Mouse (Mus musculus) gastrocnemius, adult 18-20 months (tissue): ENCODE results near the gene Mark4. TPM values are rescaled to one million over a fixed set of nuclear protein-coding genes. Genes with fewer than 3 reads are reported as not detected.

Source experiments
- DNase-seq: peaks from one replicate; pipeline ENCODE4 v3.0.0; 2021; ENCODE audit warnings: low spot score
- microRNA-seq: library from miRNA; unstranded; fragments of <30 nt; microRNA quantifications from one replicate; pipeline ENCODE4 v1.2.0, GENCODE M21; 2021
- total RNA-seq, 2 experiments: library from RNA; stranded (reverse); gene quantifications; 2 replicates each; pipeline ENCODE4 v1.2.3; 2021

Mark4 gene
- total RNA-seq, 2 experiments from 2014 or later, result 18.5 to 20.8 TPM

- DNase-seq, result no peak
Measured at GRCm38 (mm10) chr7:19402535-19403112, 56.0 kb downstream of the Mark4 start.

DNA sequence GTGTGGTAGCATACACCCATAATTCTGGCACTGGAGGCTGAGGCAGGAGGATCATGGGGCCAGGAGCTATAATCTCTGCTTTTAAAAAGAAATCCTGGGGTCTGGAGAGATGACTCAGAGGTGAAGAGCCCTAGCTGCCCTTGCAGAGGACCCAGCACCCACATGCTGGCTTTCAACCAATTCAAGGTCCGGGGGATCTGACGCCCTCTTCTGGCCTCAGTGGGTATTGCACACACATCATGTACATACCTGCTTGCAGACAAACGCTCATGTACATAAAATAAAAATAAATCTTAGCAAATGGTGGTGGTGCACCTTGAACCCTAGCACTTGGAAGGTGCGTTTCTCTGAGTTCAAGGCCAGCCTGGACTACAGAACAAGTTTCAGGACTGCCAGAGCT lies 57.7 kb downstream of the Mark4 start:
- no peak for DNase-seq

DNA sequence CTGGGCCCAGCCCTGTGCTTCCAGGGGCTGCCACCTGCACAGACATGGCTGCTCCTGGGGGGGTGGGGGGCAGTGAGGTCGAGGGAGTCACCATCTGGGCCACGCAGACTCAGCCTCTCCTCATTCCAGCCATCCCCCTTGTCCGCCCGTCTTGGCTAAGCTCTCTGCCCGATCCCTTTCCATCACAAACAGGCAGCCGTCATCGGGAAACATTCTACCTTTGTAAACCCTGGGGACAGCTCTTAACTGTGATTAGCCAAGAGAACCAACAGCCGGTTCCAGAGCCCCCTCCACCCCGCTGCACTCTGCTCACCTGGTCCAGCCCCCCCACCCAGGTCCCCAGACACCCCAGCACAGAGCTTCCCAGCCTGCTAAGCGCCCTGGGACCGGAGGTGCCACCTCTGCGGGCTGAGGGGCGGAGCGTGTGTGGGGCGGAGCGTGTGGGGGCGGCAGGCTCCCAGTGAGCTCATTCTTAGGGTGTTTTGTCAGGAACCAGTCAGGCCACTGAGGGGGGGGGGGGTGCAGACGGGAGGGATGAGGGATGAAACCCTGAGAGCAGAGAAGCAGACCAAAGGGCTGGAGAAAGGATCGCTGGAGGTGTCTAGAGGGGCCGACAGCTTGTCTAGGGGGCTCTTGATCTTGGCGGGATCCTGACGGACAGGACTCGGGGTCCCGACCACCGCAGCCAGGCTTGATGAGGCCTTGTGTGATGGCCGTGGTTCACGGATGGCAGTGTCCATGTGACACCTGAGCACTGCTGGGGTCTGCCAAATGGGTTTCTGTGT lies 58.9 kb downstream of the Mark4 start:
- no peak for DNase-seq

GRCm38 (mm10) chr7:19394484-19394883 lies 64.1 kb downstream of the Mark4 start:
- no peak for DNase-seq

GRCm38 (mm10) chr7:19388699-19389413 lies 69.8 kb downstream of the Mark4 start:
- DNase-seq, result no peak

DNA sequence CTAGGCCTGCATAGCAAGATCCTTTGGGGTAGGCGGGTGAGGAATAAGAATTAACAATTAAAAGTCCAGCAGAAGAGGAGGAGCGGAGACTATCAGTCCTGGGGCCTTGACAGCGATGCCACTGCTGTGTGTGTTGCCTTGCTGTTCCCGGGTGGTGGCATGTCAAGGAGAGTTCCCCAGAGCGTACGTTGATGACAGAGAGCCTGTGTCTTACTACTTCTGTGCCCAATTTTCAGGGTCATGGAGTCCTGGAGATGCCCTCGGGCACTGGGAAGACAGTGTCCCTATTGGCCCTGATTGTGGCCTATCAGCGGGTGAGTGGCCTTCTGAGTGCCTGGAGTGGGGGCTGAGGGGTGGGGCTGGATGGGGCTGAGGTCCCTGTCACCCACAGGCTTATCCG lies 74.9 kb downstream of the Mark4 start:
- no peak for DNase-seq

DNA sequence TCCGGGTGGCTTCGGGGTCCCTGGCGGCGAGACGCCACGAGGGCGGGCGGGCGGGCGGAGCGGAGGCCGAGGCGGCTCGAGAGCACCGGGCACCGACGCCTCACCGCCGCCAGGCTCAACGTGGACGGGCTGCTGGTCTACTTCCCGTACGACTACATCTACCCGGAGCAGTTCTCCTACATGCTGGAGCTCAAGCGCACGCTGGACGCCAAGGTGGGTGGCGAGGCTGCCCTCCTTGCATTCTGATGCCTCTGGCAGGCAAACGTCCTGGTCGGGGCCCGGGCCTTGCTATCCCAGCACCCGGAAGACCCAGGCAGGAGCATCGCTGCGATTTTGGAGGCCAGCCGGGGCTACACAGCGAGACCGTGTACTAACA lies 76.5 kb downstream of the Mark4 start:
- peak; percentile 19 for DNase-seq

- peak; percentile 99 for DNase-seq
Measured at GRCm38 (mm10) chr7:19381377-19382165, 77.0 kb downstream of the Mark4 start, which contains the start of gene Ercc2. Gene Ercc2, plus strand, starts transcription at chr7:19382010.

DNA sequence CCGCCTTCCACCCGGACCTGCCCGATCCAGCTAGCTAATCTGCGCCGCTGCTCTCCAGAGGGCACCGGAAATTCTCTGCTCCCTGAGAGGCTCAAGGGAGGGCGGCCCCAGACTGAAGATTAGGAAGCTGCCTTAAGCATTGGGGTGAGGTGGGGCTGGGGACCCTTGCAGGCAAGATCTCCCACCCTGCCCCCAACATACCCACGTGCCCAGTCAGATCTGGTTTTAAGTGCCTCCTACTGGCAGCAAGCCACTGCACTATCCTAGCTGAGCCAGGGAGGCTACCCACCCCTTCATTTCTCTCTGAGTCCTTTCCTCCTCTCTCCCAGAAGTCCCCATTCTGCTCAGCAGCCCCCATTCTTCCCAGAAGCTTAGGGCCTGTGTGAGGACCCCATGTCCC lies 80.6 kb downstream of the Mark4 start:
- no peak for DNase-seq

- DNase-seq, result no peak
Measured at GRCm38 (mm10) chr7:19376019-19376418, 82.6 kb downstream of the Mark4 start.

GRCm38 (mm10) chr7:19375368-19375767 lies 83.3 kb downstream of the Mark4 start:
- no peak for DNase-seq

Small RNAs within 50 kb of the gene (microRNA-seq; reads per million reads assigned to microRNA genes)
- gene Mir343, result not detected

Other genes with a start within 250 kb of the Mark4 start
- gene Gpr4, start 246.3 kb downstream of the Mark4 start, total RNA-seq, result 1 to 10 TPM; 1.3 to 3.3 TPM
- 10 to 100 TPM; 41.3 to 47.1 TPM for gene Opa3, start 230.5 kb downstream of the Mark4 start, total RNA-seq
- gene Vasp, start 187.0 kb downstream of the Mark4 start, total RNA-seq, result 10 to 100 TPM; 11.6 to 22.2 TPM
- gene Ppm1n, start 178.8 kb downstream of the Mark4 start, total RNA-seq, result under 1 TPM; 0.30 to 0.36 TPM
- gene Rtn2, start 176.2 kb downstream of the Mark4 start, total RNA-seq, result 1,000 to 10,000 TPM; 1,025 to 1,102 TPM
- gene Fosb, start 148.8 kb downstream of the Mark4 start, total RNA-seq, result 1 to 10 TPM in 1 of 2 experiments, under 1 TPM in 1; 0.57 to 2.5 TPM
- 10 to 100 TPM; 30.0 to 30.8 TPM for gene Ercc1, start 114.0 kb downstream of the Mark4 start, total RNA-seq
- gene Cd3eap, start 99.3 kb downstream of the Mark4 start, total RNA-seq, result 10 to 100 TPM; 10.8 to 11.4 TPM
- gene Ppp1r13l, start 99.1 kb downstream of the Mark4 start, total RNA-seq, result 1 to 10 TPM; 3.6 to 5.3 TPM
- 10 to 100 TPM in 1 of 2 experiments, 1 to 10 TPM in 1; 9.0 to 10.6 TPM for gene Ercc2, start 76.8 kb downstream of the Mark4 start, total RNA-seq
- under 1 TPM in 1 of 2 experiments, not detected in 1; 0.21 TPM for gene Klc3, start 54.7 kb downstream of the Mark4 start, total RNA-seq
- over 10,000 TPM; 37,972 to 42,859 TPM for gene Ckm, start 54.0 kb downstream of the Mark4 start, total RNA-seq
- 1 to 10 TPM in 1 of 2 experiments, under 1 TPM in 1; 0.57 to 1.5 TPM for gene Exoc3l2, start 4.5 kb upstream of the Mark4 start, total RNA-seq
- gene Bloc1s3, start 49.5 kb upstream of the Mark4 start, total RNA-seq, result 1 to 10 TPM; 1.9 to 2.2 TPM
- gene Trappc6a, start 49.6 kb upstream of the Mark4 start, total RNA-seq, result 1 to 10 TPM; 9.0 to 9.4 TPM
- not detected for gene Nkpd1, start 59.0 kb upstream of the Mark4 start, total RNA-seq
- gene Ppp1r37, start 104.3 kb upstream of the Mark4 start, total RNA-seq, result 10 to 100 TPM; 43.4 to 47.5 TPM
- under 1 TPM; 0.43 to 0.71 TPM for gene Zfp296, start 118.5 kb upstream of the Mark4 start, total RNA-seq
- 10 to 100 TPM; 72.9 to 81.2 TPM for gene Gemin7, start 118.8 kb upstream of the Mark4 start, total RNA-seq
- 10 to 100 TPM in 1 of 2 experiments, 1 to 10 TPM in 1; 8.7 to 10.4 TPM for gene Clasrp, start 145.7 kb upstream of the Mark4 start, total RNA-seq
- gene Relb, start 170.6 kb upstream of the Mark4 start, total RNA-seq, result 10 to 100 TPM in 1 of 2 experiments, 1 to 10 TPM in 1; 6.7 to 11.0 TPM
- 10 to 100 TPM; 46.8 to 47.3 TPM for gene Clptm1, start 206.2 kb upstream of the Mark4 start, total RNA-seq
- under 1 TPM in 1 of 2 experiments, not detected in 1; 0.74 TPM for gene Apoc2, start 219.1 kb upstream of the Mark4 start, total RNA-seq
- not detected for gene Gm44805, start 222.6 kb upstream of the Mark4 start, total RNA-seq
- gene Apoc4, start 222.7 kb upstream of the Mark4 start, total RNA-seq, result under 1 TPM in 1 of 2 experiments, not detected in 1; 0.95 TPM
- gene Apoc1, start 233.8 kb upstream of the Mark4 start, total RNA-seq, result 1 to 10 TPM in 1 of 2 experiments, under 1 TPM in 1; 0.84 to 4.3 TPM
- 10 to 100 TPM; 59.5 to 87.1 TPM for gene Apoe, start 240.4 kb upstream of the Mark4 start, total RNA-seq